Mouse (Mus musculus) T-helper 17 cell (primary cell): ENCODE measurements at regions not wholly inside any gene's neighbourhood (a gene's known extent, or its start where the extent isn't known, plus 50 kb on each side); places are given as distances from the start of the nearest gene placed in this dataset.

Experiments used
- in situ Hi-C, 2 experiments: fragments of 300-600 bp; cut with MboI, MseI; formaldehyde crosslinking; loops; 1 replicate in 1 of 2; 2 replicates in 1 of 2; pipeline ENCODE4 v1.15.1; 2025; ENCODE audit warnings: high pct_unique_total_duplicates in 2 of 2

- in situ Hi-C loops = no loop called here
Measured at GRCm38 (mm10) chr7:83075159-83075952, 208.2 kb downstream of the Mex3b start.

DNA sequence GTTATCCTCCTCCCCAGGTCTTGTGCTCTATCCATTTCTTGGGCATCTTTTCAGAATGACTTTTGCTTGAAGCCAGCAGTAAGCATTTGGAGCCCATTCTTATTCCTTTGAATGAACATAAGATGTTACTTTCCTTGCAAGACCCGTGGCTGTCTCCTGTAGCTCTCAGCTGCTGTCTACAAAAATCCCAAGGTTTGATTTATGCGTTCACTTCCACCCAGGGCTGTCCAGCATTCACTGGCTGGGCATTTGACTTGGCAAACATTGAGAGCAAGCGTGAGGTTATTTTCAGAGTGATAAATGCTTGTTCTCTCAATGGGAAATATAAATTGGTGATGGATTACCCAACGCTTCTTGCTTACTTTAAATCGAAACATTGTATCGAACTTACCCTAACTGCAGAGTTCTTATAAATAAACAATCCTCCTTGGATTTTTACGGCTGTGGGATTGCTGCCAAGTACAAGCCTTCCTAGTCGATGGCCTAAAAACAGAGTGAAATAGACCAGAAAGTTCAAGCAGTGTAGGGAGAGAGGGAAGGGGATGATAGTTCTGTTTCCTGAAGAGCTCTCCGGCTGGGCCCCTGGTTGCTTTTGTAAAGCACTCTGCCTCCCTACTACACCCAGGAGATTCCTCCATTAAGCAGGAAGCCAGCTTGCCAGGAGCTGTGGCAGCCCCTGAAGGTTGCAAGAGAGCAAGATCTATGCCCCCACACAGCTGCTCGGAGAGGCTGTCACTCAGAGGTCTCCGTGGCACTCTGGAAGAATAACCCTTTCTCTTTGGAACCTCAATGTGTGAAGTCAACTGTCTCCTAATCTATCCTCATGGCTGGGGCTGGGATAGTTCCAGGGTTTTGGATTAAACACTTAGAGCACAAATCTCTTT, 210.1 kb downstream of the Mex3b start:
- in situ Hi-C loops = no loop called here

DNA sequence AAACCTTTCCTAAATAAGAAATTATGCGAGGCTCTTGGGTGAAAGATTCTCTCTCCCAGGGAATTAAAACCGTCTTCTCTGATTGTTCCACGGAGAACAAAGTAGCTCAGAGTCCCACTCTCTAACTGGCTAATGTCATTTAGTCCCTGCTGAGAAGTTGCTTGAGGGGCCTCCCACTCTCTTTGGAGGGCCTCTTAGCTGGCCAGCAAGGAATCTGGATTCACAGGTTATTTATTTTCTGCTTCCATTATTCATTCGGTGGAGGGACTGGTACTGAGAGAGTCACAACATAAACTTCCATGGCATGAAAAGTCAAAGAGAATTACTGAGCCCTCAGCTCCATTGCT, 210.8 kb downstream of the Mex3b start:
- in situ Hi-C loops = no loop called here

DNA sequence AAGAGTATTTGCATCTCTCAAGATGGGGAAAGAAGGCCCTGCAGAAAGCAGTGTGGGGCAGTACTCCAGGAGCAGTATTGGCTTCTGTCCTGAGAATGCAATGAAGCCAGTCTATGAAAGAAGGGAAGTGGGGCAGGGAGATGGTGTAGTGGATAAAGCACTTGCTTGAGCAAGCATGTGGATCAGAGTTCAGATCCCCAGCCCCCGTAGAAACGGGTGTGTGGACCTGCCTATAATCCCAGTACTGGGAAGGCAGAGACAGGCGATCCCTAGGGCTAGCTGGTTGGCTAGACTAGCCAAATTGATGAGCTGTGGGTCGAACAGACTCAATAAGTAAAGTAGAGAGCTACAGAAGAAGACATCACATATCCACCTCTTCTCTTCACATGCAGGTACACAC, 211.6 kb downstream of the Mex3b start:
- in situ Hi-C loops = no loop called here

- in situ Hi-C loops = no loop called here
Measured at GRCm38 (mm10) chr7:83079842-83080241, 212.7 kb downstream of the Mex3b start.

- in situ Hi-C loops = no loop called here
Measured at GRCm38 (mm10) chr7:83084496-83085082, 217.5 kb downstream of the Mex3b start.

GRCm38 (mm10) chr7:83085547-83086158, 218.5 kb downstream of the Mex3b start:
- in situ Hi-C loops = no loop called here

DNA sequence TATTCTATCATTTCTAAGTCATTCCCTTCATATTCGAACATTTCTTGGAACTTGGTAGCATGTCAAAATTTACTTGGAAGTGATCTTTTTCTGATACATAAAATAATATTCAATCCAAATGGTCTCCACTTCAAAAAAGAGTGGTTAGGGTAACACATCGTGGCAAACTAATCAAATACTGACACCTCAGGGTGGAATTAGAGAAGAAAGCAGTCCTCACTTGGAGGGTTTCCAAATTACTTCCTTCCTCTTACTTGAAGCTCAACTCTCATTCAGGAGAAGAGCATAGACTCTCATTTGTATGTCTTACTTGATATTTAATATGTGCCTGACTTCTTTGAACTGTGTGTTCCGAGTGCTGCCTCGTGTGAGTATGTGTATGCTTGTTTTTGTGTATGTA, 220.3 kb downstream of the Mex3b start:
- in situ Hi-C loops = no loop called here

- in situ Hi-C loops = no loop called here
Measured at GRCm38 (mm10) chr7:83088125-83088524, 221.0 kb downstream of the Mex3b start.

GRCm38 (mm10) chr7:83089330-83089982, 222.3 kb downstream of the Mex3b start:
- in situ Hi-C loops = no loop called here

- in situ Hi-C loops = no loop called here
Measured at GRCm38 (mm10) chr7:83093923-83094355, 226.8 kb downstream of the Mex3b start.

DNA sequence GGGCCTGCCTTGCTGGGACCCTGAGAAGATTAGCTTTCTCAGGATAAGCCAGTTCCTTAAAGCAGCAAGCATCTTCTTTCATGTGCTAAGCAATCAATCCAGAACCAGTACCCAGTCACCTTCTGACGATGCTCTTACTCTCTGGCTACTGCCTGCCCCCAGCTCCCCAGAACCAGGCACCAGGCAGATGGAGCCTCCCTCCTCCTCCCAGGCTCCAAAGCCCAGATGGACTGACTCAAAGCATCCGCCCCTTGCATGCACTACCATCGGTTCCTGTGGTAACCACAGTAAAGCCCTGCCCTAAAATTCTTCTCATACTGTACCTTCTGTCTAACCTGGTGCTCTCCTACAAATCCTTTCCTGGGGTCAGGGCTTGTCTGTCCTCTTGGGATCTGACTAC, 227.8 kb downstream of the Mex3b start:
- in situ Hi-C loops = no loop called here

DNA sequence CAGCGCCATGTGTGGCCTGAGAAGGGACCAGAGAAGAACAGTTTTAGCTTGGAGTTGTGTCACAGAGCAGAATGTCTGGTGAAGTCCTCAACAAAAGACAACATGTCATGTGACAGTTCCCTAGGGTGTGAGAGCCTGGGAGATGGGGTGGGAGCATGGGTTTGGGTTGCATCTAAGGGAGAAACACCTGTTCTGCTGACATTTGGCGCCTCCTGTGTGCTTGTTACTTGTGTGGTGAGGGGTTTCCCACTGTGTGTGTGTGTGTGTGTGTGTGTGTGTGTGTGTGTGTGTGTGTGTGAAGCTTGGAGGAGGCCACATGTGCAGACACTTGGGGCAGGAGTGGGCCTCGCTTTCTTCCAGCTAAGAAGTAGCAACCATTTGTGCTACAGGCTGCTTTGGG, 228.5 kb downstream of the Mex3b start:
- in situ Hi-C loops = no loop called here

- in situ Hi-C loops = no loop called here
Measured at GRCm38 (mm10) chr7:83104426-83104825, 237.3 kb downstream of the Mex3b start.

GRCm38 (mm10) chr7:83105672-83106071, 238.5 kb downstream of the Mex3b start:
- in situ Hi-C loops = no loop called here

GRCm38 (mm10) chr7:83111217-83111823, 244.2 kb downstream of the Mex3b start:
- in situ Hi-C loops = no loop called here

DNA sequence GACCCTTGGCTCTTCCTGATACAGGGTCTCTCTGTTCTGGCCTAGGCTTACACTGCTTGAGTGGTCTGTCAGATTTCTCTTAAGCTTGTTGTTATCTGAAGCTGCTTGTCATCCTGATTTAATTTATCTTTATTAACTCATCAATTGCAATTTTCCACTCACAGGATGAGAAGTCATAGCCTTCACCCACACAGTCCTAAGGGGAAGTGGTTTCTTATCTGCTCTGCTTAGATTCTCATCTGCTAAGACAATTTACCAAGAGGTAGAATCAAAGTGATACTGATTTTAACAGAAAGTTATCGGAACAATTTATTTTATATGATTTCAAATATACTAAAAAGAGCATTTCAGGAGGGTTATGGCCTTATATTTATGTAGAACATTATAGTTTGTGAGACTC, 249.4 kb downstream of the Mex3b start:
- in situ Hi-C loops = no loop called here

DNA sequence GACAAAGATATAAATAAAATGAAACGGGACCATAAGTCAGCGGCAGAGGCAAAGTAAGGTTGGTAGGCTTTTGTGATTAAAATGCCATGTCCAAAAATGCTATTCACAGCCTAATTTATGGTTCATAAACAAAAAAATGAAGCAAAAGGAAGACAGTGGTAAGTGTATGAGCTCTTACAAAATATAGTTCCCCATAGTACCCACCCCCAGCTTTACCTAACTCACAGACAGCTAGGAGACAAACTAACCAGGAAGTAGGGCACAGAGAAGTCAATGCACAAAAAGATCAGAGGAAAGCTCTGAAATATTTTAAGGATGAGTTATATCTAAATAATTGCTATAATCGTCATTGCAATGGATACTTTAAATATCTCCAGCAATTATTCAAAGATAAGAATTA, 249.9 kb downstream of the Mex3b start:
- in situ Hi-C loops = no loop called here

GRCm38 (mm10) chr7:83126196-83126595, 259.1 kb downstream of the Mex3b start:
- in situ Hi-C loops = loop anchor here in 1 of 2 experiments (25.0 kb wide), 1 partner anchor 1161 kb away; no protein-coding TSS in a partner anchor

DNA sequence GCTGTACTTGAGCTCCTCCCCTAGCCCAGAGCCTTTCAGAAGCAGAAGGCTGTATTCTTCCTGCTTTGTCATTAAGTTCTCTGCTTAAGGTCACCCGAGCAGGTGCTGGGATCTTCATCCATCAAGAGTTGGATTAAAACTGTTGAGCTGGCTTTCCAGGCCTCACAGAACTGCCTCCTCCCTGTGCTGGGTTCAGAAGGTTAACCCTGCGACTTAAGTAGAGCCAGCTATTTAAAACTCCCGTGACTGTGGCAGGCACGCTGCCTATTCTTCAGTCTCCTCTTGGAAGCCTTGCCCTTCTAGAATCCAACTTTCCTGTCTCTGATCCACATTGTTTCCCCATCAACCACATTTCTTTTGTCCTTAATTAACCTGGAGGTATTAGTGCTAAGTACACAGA, 273.1 kb downstream of the Mex3b start:
- in situ Hi-C loops = loop anchor here in 1 of 2 experiments (25.0 kb wide), 1 partner anchor 1147 kb away; no protein-coding TSS in a partner anchor

- in situ Hi-C loops = loop anchor here in 1 of 2 experiments (25.0 kb wide), 1 partner anchor 1147 kb away; no protein-coding TSS in a partner anchor
Measured at GRCm38 (mm10) chr7:83140658-83141057, 273.5 kb downstream of the Mex3b start.
